Mouse (Mus musculus) kidney, embryonic 14.5 days (tissue): ENCODE measurements around the gene Fam57b. TPM values are rescaled to one million over a fixed set of nuclear protein-coding genes. Genes with fewer than 3 reads are reported as not detected.

Source experiments
- ATAC-seq: fragments of 200-750 bp; cut with Nextera tagmentation; 2 replicates; pipeline ENCODE4 v1.8.0; 2017; ENCODE audit warnings: moderate number of reproducible peaks, mild to moderate bottlenecking, moderate TSS enrichment, moderate library complexity; ENCODE audit not compliant: low FRiP score, low TSS enrichment
- H3K27ac ChIP-seq: fragments of 300-500 bp; sonication (generic); 2 replicates; pipeline ENCODE4 v1.5.1; 2014; ENCODE audit warnings: low read depth, mild to moderate bottlenecking, low read length, moderate library complexity, mixed read lengths
- H3K27me3 ChIP-seq: fragments of 300-500 bp; sonication (generic); 2 replicates; pipeline ENCODE4 v1.6.1; 2014; ENCODE audit warnings: mild to moderate bottlenecking, low read length; ENCODE audit not compliant: control insufficient read depth, insufficient read depth
- H3K36me3 ChIP-seq: fragments of 300-500 bp; sonication (generic); 2 replicates; pipeline ENCODE4 v1.6.1; 2014; ENCODE audit warnings: low read length, mixed read lengths; ENCODE audit not compliant: control insufficient read depth, insufficient read depth
- H3K4me1 ChIP-seq: fragments of 300-500 bp; sonication (generic); 2 replicates; pipeline ENCODE4 v1.6.1; 2014; ENCODE audit warnings: low read length, mixed read lengths; ENCODE audit not compliant: control insufficient read depth, insufficient read depth
- H3K4me2 ChIP-seq: fragments of 300-500 bp; sonication (generic); replicated peaks from 2 replicates; pipeline ENCODE4 v1.6.1; 2014; ENCODE audit warnings: low read depth, mild to moderate bottlenecking, low read length
- H3K4me3 ChIP-seq: fragments of 300-500 bp; sonication (generic); 2 replicates; pipeline ENCODE4 v1.5.1; 2014; ENCODE audit warnings: mild to moderate bottlenecking, low read length
- H3K9ac ChIP-seq: fragments of 300-500 bp; sonication (generic); 2 replicates; pipeline ENCODE4 v1.6.1; 2014; ENCODE audit warnings: low read depth, mild to moderate bottlenecking, low read length, moderate library complexity
- H3K9me3 ChIP-seq: fragments of 300-500 bp; sonication (generic); 2 replicates; pipeline ENCODE4 v1.6.1; 2016; ENCODE audit warnings: low read length; ENCODE audit not compliant: control insufficient read depth
- WGBS: fragments of 180-500 bp; shearing (Covaris S2); extraction: QIAGEN DNeasy Blood & Tissue Kit; methylation state at CpG from one replicate; pipeline ENCODE4 v1.1.7; 2014; 5-methylcytosine and 5-hydroxymethylcytosine counted together
- polyA plus RNA-seq: library from polyadenylated mRNA; unstranded; fragments of >200 nt; fragmentation: Nextera tagmentation; extraction: Ambion mirVana; gene quantifications from 2 replicates; pipeline ENCODE4 v1.2.1, GENCODE M21; 2014

The Fam57b gene
- polyA plus RNA-seq, 1 experiment from 2014 or later = 0.15 TPM

DNA sequence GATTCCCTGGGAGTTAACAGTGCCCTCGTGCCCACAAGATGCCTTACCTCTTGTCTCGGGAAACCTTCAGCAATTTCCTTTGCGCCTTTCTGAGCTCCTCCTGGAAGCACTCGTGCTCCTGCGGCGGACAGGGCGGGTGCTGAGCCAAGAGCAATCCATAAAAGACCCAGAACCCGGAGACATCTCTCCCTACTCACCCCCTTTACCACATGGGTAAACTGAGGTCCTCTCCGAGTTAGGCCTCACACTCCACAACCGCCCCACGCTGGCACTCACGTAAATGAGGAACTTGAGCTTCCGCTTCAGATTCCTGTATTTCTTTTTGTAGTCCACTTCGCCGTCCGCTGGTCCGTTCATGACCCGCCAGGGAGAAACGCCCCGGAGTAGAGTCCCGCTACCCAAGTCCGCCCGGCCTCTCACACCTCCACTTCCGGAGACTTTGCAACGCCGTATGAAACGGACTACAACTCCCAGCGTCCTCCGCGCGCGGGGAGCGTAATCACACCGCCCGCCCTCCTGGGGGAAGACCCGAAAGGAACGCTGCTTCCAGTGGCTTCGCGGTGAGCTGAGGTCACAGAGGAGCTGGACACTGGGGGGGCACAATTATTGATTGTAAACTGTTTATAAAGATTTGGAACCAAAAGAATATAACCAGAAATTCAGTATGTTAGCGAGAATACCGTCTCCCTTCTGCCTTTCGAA is 64.1 kb downstream of the Fam57b start, which contains the start of gene Hirip3:
TSS of gene Hirip3 (plus strand) at position 544 of the 702 bp plus-strand sequence.
- peaks cover 60% of the 10 kb centered on the region for H3K36me3 ChIP-seq
- ATAC-seq = peak; percentile 86
- peak within 1 kb of the TSS; percentile 92 for H3K4me2 ChIP-seq
- no peaks in the 10 kb centered on the region for H3K27me3 ChIP-seq
- peaks cover 25% of the 10 kb centered on the region for H3K4me1 ChIP-seq
- peak within 1 kb of the TSS; percentile 61 for H3K4me3 ChIP-seq
- H3K27ac ChIP-seq = peak within 1 kb of the TSS; percentile 76
- H3K9me3 ChIP-seq = no peaks in the 10 kb centered on the region
- H3K9ac ChIP-seq = peak within 1 kb of the TSS; percentile 76
- WGBS = 2% methylated on average over 42 of the region's 42 CpGs

DNA sequence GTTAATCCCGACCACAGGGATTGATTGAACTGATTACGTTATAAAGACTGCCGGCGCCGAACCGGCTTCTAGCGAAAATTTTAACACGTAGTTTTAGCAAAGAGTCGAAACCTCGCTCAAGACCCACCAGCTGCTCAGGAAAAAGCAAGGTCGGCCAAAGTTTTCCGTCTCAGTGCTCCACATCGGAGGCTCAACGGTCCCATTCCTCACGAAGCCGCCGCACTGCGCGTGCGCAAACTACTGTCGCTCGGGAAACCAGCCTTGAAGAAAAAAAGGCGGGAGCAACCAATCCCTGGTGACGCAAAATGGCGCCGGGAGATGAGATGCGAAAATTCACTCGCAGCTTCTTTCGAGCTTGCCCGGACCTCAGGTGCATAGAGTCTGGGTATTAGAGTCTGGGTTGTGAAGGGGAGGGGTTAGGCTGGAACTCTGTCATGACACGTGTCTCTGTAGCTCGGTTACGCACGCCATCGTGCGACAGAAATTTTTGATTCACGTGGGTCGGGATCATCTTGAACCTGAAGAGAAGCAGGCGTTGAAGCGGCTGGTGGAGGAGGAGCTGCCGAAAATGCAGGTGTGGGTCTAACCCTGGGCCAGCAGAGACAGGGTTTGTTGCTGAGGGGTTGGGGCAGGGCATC is 64.8 kb downstream of the Fam57b start, which contains the start of gene Ino80e:
TSS of gene Ino80e (minus strand) at position 231 of the 638 bp plus-strand sequence.
- Histone ChIP-seq H3K4me2 (peak within 1 kb of the TSS; percentile 92), H3K9ac (peak within 1 kb of the TSS; percentile 76), H3K4me1 (peaks cover 25% of the 10 kb centered on the region), H3K4me3 (peak within 1 kb of the TSS; percentile 61), H3K27ac (peak within 1 kb of the TSS; percentile 76), H3K36me3 (peaks cover 60% of the 10 kb centered on the region), H3K27me3 (no peaks in the 10 kb centered on the region), H3K9me3 (no peaks in the 10 kb centered on the region)
- peak; percentile 58 for ATAC-seq
- WGBS = under 1% methylated on average over 41 of the region's 41 CpGs

DNA sequence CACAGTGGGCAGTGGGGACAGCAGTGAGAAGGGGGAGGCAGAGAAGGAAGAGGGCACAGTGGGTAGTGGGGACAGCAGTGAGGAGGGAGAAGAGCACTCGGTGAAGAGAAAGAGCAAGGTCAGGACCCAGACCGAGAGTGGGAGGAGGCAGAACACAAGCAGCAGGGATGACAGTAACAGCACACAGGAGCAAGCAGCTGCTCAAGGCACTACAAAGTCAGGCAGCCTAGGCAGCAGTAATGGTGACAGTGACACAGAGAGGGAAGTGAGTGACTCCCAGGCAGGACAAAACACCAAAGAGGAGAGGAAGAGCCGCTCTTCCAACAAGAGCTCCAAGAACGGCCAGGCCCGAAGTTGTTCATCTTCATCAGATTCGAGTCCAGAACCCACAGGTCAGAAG is 66.3 kb downstream of the Fam57b start:
- Histone ChIP-seq H3K9ac (peak overlapping the region; percentile 76), H3K4me2 (peak overlapping the region; percentile 92), H3K4me3 (peak overlapping the region; percentile 61), H3K27ac (peak overlapping the region; percentile 60), H3K27me3 (no peaks in the 10 kb centered on the region), H3K4me1 (peaks cover 25% of the 10 kb centered on the region), H3K9me3 (no peaks in the 10 kb centered on the region), H3K36me3 (peaks cover 61% of the 10 kb centered on the region)
- peak; percentile 15; the same call in 1 of the 2 replicates for ATAC-seq
- WGBS = 57% methylated on average over 6 of the region's 6 CpGs

DNA sequence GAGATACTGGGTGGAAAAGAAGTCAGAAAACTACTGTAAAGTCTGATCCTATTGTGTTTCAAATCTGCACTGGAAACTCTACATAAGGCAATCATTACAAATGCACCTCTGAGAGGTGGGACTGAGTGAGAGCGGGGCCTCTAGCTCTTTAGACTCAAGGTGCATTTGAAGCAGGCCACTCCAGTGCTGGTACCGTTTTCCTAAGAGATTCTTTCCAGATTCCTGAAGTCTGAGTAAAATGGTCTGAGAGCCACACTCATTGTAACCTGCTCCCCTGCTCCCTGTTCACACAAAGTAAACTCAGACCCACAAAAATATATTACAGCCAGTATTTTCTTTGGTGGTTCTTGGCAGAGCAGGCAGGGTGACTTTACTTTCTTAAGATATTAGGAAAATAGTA is 70.1 kb downstream of the Fam57b start:
- Histone ChIP-seq H3K9ac (no peak overlapping the region), H3K4me1 (peaks cover 18% of the 10 kb centered on the region), H3K9me3 (no peaks in the 10 kb centered on the region), H3K36me3 (peaks cover 88% of the 10 kb centered on the region), H3K27ac (no peak overlapping the region), H3K27me3 (no peaks in the 10 kb centered on the region), H3K4me2 (no peak overlapping the region), H3K4me3 (no peak overlapping the region)
- ATAC-seq = no peak
- WGBS = 92% methylated on average over 2 of the region's 2 CpGs

DNA sequence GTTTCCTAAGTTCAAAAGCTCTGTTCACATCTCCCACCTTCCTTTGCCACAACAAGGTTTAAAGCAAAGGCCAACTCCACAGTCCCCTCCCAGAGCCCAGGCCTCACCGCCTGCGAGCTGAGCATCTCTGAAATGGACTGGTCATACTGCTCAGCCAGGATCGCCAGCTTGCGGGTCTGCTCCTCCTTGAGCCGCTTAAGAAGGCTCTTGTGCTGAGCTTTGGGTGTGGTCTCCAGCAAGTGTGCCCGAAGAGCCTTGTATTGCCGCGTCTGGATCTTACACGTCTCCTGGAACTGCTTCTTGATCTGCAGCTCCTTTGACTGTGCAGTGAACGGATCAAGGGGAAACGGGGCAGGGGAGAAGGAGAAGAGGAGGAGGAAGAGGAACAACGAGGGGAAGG is 70.5 kb downstream of the Fam57b start:
- no peak overlapping the region for H3K4me2 ChIP-seq
- H3K4me3 ChIP-seq = no peak overlapping the region
- H3K9me3 ChIP-seq = no peaks in the 10 kb centered on the region
- ATAC-seq = no peak
- 89% methylated on average over 12 of the region's 12 CpGs for whole genome bisulfite sequencing
- no peak overlapping the region for H3K9ac ChIP-seq
- peaks cover 14% of the 10 kb centered on the region for H3K4me1 ChIP-seq
- no peak overlapping the region for H3K27ac ChIP-seq
- peaks cover 92% of the 10 kb centered on the region for H3K36me3 ChIP-seq
- no peaks in the 10 kb centered on the region for H3K27me3 ChIP-seq

DNA sequence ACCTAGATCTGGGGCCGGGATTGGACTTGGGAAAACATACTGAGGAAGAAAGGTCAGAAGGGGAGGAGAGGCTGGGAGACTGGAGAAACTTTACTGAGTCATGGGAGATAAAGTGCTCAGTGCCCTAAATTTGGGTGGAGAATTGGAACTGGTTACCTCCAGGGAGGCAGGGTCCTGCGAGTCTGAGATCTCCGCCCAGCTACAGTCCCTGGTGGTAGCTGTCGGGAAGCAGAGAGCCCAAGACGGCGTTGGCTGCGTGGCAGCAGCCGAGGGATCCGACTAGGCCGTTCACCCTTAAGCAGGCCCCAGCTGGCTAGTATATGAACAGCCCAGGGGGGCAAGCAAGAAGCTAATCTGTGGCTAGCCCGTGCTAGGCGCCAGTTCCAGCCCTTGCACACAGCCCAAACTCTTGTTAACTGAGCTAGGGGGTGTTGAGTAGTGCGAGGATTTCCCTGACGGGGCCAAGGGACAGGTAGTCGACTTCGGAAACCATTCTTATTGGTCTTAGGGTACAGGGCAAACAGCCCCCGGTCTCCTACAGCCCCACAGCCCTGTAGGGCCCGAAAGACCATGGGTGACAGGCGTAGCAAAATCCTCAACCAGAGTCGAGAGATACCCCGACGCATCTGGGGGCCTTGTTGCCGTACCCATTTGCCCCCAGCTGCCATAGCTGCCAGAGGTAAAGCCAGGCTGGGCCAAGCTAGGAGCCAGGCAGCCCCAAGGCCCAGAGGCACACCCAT is 72.5 kb downstream of the Fam57b start:
- Histone ChIP-seq H3K4me1 (no peaks in the 10 kb centered on the region), H3K36me3 (peaks cover 99% of the 10 kb centered on the region), H3K4me3 (no peak overlapping the region), H3K9ac (no peak overlapping the region), H3K27me3 (no peaks in the 10 kb centered on the region), H3K27ac (no peak overlapping the region), H3K9me3 (no peaks in the 10 kb centered on the region), H3K4me2 (no peak overlapping the region)
- WGBS = 90% methylated on average over 23 of the region's 23 CpGs
- no peak for ATAC-seq

DNA sequence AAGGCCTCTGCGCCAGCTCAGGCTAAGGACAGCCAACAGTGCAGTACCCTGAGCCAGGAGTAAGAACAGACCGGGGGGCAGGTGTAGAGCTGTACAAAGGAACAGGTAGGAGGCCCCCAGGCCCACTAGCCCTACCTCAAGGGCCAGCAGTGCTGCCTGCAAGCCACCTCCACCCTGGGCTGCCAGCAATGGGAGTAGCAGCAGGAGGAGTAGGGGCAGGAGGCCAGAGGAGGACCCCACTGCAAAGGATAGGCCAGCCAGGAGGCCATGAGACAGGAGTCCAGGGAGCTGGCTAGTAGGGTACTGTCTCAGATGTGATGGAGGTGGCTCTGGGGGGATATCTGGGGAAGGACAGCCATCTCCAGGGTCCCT is 73.0 kb downstream of the Fam57b start:
- H3K27ac ChIP-seq = no peak overlapping the region
- H3K4me2 ChIP-seq = no peak overlapping the region
- H3K36me3 ChIP-seq = peaks cover 99% of the 10 kb centered on the region
- H3K9ac ChIP-seq = no peak overlapping the region
- ATAC-seq = no peak; the same call in 1 of the 2 replicates
- no peaks in the 10 kb centered on the region for H3K4me1 ChIP-seq
- WGBS = 97% methylated on average over 2 of the region's 2 CpGs
- H3K27me3 ChIP-seq = no peaks in the 10 kb centered on the region
- H3K9me3 ChIP-seq = no peaks in the 10 kb centered on the region
- no peak overlapping the region for H3K4me3 ChIP-seq

DNA sequence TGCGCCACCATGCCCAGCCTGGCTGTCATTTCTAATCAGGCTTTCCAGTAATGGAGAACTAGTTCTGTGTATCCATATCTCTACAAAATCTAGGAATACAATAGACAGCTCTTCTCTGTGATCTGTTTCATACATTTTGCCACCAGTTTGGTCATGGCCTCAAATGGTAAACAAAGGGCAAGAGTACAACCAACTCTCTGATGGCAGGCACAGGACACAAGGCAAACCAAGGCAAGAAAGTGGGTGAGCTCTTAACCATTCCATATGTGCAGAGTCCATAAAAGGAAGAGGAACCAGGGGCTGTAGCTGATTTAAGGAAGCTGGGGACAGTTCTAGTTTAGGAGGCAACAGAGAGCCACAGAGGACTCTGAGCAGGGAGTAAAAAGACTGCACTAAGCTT is 79.8 kb downstream of the Fam57b start:
- 90% methylated on average over 1 of the region's 1 CpGs for WGBS
- no peak overlapping the region for H3K4me2 ChIP-seq

More for the DNA sequence above, 79.8 kb downstream of the Fam57b start:
- Histone ChIP-seq H3K4me1 (peaks cover 12% of the 10 kb centered on the region), H3K27me3 (no peaks in the 10 kb centered on the region), H3K36me3 (peaks cover 84% of the 10 kb centered on the region), H3K4me3 (no peak overlapping the region), H3K9ac (no peak overlapping the region), H3K9me3 (no peaks in the 10 kb centered on the region), H3K27ac (no peak overlapping the region)
- ATAC-seq = no peak
